Mouse (Mus musculus): Measurements from ENCODE around the gene Cd63. TPM values are rescaled to one million over a fixed set of nuclear protein-coding genes. Genes with fewer than 3 reads are reported as not detected.

The Cd63 gene
- total RNA-seq, 2 experiments from 2014 or later = 94.8 to 103 TPM

DNA sequence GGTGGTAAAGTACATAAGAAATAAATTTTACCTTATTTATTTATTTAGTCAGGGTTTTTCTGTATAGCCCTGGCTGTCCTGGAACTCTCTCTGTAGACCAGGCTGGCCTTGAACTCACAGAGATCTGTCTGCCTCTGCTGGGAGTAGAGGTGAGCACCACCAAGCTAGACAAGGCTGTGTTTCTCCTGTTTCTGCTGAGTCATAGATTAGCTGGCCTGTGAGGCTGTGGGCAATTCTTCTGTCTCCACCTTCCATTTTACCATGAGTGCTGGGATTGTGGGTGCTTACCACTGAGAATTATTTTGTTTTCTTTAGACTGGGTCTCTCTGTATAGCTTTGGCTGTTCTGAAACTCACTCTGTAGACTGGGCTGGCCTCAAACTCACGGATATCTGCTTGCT is 620 bp downstream of the Cd63 start:
- DNase-seq = no peak
- intact Hi-C loops (cut with DNase I) = no loop called here

DNA sequence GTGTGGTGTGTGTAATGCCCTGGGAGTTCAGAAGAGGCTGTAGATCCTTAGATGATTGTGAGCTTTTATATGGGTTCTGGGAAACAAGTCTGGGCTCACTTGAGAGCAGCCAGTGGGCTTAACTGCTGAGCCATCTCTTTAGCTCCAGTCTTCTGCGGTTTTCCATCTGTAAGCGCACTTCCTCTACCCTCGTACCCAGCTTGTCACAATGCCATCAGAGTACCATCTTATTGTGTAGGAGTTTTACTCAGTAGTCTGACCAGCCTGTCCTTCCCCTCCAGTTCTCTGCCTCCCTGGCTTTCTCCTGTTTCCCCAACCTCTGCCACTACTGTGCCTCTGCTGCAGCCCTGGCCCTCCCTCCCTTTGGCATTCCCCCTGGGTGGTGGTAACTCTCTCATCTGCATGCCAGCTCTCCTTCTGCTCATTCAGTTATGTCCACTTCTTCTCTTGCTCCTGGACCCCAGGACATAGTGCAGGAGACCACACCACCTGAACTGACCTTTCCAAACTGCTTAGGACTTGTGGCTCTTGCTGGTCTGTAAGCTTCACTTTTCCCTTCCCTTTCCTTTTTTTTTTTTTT is 1.7 kb downstream of the Cd63 start:
- intact Hi-C loops (cut with DNase I) = no loop called here
- DNase-seq = no peak

DNA sequence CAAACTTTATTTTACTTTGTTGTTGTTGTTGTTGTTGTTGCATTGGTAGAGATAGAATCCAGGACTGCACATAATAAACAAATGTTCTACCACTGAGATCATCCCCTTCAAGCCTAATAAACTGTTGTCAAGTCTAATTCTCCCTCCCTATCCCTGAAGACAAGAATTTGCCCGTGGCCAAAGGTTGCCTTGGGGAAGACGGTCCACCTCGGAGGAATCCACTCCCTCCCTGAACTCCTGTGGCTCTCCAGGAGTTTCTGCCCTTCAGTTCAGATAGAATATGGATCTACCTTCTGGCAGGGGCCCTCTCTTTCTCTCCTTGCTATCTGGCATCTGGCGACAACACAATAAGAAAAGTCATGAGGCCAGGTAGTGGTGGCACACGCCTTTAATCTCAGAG is 4.0 kb downstream of the Cd63 start:
- DNase-seq = no peak
- intact Hi-C loops (cut with DNase I) = no loop called here

DNA sequence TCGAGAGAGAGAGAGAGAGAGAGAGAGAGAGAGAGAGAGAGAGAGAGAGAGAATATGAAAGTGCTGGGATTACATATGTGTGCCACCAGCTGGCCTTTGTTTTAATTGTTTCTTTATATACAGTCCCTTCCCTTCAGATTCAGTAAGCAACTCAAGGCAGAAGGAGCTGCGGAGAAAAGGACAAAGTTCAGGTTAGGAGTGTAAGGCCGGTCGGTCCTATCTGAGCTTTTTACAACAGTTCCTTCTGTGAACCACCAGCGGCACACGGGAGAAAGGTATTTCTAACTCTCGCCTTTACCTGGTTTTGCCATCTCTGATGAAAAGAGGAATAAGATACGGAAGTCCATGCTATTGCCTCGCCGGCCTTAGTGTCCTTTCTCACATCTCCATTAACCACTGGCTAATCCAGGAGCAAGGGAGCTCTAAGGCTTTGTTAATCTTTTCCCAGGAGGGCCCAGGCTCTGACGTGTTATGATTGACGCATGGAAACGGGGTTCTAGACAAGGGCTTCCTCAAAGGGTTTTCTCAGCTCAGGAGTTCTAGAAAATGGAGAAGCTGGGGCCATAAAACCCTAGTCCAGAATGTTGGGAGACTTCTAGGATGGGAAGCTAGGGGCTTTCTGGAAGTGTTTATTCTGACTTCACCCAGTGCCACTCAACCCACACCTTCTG is 8.1 kb downstream of the Cd63 start:
- DNase-seq = no peak
- intact Hi-C loops (cut with DNase I) = no loop called here

DNA sequence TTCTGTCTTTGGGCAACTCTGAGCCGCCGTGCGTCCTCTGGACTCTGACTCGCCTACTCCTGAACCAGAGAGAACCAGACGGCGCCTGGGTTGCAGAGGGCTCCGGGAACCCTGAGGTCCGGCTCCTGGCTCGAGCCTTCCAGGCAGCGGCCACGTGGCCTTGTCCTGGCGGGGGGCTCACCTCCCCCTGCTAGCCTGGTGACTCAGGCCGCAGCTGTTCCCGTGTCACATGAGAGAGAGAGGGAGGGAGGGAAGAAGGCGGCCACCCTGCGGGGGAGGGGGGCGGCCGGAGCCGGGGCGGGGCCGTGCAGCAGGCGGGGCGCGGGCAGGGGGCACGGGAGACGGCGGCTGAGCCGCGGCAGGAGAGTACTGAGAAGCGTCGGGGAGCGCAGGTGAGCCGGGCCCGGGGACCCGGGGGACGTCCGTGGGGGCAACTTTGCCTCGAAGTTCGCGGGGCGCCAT is 8.8 kb downstream of the Cd63 start:
- peak; percentile 85 to 86 for DNase-seq
- intact Hi-C loops (cut with DNase I) = no loop called here

DNA sequence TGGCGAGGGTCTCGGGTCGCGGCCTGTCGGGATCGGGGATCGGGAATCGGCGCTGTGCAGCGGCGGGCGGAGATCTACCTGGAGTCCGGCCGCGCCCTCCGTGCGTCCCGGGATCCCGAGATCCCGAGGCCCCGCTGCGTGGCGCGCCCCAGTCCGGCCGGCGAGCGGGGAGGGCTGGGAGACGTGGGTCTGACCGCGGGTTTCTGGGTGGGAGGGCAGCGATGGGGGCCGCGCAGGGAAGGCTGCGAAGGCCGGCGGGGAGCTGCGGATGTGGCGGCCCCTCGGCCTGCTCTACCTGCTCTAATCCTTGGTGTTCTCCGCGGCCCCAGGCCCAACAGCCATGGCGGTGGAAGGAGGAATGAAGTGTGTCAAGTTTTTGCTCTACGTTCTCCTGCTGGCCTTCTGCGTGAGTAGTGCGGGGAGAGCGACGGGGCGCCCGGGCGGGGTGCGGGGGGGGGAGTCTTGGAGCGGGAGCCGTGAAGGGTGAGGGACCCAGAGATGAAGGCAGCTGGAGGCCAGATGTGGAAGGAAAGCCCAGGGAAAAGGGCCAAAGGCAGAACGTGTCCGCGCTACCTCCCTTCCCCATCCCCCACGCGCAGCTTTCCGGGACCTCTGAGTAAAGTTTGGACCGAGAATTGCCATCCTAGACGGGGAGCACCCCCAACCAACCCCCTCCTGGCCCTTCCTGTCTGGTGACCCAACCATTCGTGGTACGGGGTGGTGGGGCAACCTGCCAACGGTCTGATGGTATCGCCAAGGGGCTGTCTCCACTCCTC is 9.5 kb downstream of the Cd63 start:
- intact Hi-C loops (cut with DNase I) = no loop called here
- peak; percentile 47 to 56 for DNase-seq

DNA sequence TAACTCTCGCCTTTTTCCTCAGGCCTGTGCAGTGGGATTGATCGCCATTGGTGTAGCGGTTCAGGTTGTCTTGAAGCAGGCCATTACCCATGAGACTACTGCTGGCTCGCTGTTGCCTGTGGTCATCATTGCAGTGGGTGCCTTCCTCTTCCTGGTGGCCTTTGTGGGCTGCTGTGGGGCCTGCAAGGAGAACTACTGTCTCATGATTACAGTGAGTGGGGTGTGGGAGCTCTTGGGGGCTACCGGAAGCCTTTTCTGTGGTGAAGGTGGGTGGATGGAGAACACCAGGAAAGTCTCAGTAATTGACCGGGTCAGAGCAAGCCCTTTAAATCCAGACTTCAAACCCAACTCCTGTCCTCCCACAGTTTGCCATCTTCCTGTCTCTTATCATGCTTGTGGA is 10.6 kb downstream of the Cd63 start:
- intact Hi-C loops (cut with DNase I) = no loop called here
- no peak for DNase-seq

DNA sequence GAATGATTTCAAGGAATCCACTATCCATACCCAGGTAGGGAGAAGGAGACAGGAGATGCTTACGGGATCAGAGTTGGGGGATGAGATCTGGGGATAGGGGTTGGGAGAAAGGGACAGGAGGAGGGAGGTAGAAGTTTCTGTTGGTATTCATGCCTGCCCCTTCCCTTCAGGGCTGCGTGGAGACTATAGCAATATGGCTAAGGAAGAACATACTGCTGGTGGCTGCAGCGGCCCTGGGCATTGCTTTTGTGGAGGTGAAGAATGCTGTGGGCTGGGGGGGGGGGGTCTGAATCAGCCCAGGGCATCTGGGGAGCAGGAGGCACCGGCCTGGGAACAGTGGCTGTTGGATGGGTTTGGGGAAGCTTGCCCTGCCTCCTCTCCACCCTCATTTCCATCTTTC is 11.5 kb downstream of the Cd63 start:
- DNase-seq = no peak
- intact Hi-C loops (cut with DNase I) = no loop called here

DNA sequence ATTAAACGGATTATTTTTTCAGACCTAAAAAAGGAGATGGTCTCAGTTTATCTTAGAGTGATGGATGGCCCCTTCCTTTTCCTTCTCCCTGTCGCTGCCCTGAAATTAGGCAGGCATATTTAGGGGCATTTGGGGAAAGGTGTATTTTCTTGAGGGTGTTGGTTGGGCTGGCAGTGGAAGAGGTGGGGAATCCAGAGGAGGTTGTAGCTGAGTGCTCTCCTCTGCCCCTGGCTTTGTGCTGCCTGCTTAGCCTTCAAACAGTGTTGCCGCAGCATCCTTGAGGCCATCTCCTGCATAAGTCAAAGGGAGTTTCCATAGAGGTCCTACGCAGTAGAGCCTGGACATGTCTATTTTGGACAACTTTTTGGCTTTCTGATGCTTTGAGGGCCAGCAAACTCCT is 12.0 kb downstream of the Cd63 start:
- intact Hi-C loops (cut with DNase I) = no loop called here
- no peak for DNase-seq

DNA sequence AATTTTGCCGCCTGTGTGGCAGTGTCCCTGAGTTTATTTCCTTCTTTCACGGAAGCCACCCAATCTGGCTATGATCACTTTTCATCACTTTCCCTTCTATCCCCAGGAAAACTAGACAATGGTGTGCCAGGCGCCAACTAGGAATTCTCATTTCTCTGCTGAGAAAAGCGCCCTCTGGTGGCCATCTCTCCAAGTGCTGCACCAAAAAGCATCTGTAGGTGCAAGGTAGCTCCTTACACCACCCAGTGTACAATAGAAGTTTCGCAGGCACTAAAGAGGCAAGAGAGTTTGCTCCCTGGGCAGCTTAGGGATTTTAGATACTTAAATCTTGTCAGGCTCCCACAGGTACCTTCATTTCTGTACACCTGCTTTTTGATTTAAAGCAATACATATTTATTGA is 12.4 kb downstream of the Cd63 start:
- DNase-seq = peak; percentile 79 to 82
- intact Hi-C loops (cut with DNase I) = no loop called here

DNA sequence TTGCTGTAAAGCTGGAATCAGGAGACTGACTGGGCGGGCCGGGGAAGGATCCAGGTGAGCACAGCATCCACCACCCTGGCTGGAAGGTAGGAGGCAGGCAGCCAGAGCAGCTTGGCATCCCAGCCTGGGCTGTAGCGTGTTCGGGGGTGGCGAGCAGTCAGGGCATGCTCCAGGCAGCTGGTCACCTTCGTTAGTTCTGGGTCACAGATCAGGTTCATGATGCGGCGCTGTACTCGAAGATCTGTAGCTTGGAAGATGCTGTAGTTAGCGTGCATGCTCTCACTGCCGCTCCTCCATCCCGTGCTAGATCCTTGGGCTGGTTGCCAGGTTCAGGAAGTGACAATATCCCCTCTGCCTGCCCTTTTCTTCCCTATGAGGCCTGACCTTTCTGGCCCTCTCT is 12.9 kb downstream of the Cd63 start:
- no peak for DNase-seq
- intact Hi-C loops (cut with DNase I) = loop anchor here (2.0 kb wide), 1 partner anchor 33 kb away; no protein-coding TSS in a partner anchor

DNA sequence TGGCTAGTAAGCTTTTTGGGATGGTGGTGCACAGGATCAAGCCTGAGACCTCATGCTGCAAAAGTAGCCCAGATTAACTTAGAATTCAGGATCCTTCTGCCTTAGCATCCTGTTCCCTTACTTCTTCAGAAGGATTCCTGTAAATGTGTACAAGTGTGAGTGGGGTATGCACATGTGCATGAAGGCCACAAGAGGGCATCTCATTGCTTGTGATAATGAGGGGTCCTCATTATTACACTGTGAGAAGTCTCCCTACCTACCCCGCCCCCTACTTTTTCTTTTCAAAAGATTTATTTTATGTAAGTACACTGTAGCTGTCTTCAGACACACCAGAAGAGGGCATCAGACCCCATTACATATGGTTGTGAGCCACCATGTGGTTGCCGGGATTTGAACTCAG is 14.8 kb downstream of the Cd63 start:
- intact Hi-C loops (cut with DNase I) = loop anchor here (2.0 kb wide), 1 partner anchor 31 kb away; no protein-coding TSS in a partner anchor
- DNase-seq = no peak

DNA sequence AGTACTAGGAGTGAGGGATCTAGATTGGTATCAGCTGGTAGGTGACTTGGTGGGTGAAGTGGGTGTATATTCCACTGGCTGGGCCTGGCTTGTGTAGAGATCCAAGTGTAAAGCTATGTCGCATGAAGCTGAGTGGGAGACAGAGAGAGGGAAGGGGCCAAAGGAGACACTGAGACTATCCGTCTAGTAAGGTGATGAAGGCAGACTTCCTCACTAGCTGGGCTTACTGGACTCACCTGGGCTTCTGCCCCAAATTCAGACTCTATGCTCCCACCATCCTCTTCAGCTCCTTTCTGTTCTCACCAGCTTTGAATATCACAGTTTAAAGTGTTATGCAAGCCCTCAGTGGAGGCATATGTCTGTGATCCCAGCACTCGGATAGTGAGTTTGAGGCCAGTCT is 15.9 kb downstream of the Cd63 start:
- DNase-seq = no peak
- intact Hi-C loops (cut with DNase I) = no loop called here

DNA sequence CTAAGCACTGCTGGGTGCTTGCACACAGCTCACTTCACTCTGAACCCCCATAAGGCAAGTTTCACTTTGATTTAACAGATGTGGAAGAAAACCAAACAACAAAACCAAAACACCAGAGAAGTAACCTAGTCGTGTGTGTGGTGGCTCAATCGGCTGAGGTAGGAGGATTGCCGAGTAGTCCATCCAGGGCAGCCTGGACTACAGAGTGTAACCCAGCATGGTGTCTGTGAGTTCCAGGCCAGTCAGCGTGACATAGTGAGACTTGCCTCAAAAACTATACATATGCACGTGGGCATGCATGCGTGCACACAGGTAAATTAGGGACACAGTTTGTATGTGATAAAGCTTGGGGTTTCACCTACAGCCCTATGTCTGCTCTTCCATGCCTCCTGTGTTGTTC is 16.6 kb downstream of the Cd63 start:
- intact Hi-C loops (cut with DNase I) = no loop called here
- DNase-seq = no peak

DNA sequence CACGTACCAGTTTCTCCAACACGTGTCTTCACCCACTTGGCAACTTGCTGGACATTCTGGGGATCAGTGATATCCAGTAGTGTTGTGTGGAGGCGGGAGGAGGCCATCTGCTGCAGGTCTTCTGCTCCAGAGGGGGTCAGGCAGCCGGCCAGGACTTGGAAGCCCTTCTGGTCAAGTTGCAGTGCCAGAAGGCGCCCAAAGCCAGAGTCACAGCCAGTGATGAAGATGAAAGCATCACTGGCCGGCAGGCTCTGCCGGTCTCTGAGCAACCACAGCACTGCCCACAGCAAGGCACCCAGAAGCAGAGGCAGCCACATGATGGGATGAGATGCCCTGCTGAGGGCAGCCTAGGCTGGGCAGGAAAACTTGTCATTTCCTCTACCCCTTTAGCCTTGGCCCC is 17.5 kb downstream of the Cd63 start:
- intact Hi-C loops (cut with DNase I) = no loop called here
- peak; percentile 68 to 77 for DNase-seq

DNA sequence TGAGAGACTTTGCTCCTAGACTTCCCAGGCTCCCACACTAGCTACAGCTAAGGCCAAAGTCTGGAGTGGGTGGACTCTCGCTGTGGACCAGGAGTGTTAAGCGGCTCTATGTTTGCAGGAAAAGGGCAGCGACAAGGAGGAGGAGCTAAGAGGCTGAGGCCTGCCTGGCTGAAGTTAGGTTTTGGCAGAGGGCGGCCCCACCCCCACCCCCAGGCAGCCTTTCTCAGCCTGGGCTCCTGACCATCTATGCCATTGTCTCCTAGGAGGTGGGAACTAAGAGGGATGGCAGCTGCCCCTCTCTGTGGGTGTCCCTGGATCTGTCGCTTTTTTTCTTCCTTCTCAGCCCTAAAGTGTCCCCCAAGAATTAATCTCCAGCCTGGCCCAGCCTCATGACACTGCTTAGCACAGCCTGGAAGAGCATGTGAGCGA is 18.4 kb downstream of the Cd63 start:
- no peak for DNase-seq
- intact Hi-C loops (cut with DNase I) = no loop called here

DNA sequence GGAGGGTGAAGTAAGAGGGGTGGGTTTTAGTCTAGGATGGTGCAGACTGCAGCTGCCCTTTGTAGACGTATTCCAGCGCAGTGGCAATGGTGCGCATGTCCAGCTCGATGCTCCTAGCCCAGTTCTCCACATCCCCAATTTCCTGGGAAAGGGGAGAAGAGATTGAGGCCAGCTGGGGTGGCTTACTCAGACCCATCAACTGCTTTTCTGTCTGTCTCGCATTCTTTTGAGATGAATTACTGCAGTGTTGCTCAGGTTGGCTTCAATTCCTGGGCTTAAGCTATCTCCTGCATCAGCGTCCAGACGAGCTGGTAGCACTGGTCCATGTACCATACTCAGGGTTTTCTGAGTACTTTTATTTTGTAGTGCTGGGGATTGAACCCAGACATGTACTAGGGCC is 19.2 kb downstream of the Cd63 start:
- intact Hi-C loops (cut with DNase I) = no loop called here
- DNase-seq = no peak

DNA sequence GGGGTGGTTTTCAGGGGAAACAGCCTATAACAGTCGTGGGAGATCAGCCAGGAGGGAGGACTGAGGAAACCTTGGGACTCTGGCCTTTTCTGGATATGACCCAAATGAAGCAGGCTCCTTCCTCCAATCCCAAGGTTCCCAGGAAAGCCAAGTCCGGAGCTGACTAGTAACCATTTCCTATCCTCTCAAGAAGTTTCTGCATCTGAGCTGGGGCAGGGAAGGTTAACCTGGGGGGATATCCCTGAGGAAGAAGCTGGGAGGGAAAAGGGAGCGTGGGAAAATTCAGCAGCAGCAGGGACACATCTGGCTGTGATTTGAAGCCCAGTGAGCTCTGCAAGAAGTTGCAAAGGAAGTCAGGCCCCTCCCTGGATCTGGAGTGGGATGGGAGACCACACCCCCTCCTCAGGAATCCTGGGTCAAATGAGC is 20.0 kb downstream of the Cd63 start:
- intact Hi-C loops (cut with DNase I) = no loop called here
- DNase-seq = no peak

DNA sequence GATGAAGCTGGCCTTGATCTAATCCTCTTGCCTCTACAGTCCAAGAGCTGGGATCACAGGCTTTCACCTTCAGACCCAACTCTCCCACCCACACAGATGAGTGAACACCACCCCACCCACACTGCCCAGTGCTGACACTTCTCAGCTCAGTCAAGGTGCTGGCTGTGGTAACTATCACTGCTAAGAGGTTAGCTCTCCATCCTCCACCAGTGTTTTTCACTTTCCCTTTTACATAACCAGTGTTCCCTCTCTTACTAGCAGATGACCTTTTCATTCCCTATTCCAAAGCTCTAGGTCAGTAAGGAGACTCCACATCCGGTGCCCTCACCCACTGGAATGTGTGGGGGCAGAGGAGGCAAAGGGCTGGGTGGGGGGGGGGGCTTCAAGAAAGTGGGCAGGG is 20.5 kb downstream of the Cd63 start:
- intact Hi-C loops (cut with DNase I) = no loop called here

DNA sequence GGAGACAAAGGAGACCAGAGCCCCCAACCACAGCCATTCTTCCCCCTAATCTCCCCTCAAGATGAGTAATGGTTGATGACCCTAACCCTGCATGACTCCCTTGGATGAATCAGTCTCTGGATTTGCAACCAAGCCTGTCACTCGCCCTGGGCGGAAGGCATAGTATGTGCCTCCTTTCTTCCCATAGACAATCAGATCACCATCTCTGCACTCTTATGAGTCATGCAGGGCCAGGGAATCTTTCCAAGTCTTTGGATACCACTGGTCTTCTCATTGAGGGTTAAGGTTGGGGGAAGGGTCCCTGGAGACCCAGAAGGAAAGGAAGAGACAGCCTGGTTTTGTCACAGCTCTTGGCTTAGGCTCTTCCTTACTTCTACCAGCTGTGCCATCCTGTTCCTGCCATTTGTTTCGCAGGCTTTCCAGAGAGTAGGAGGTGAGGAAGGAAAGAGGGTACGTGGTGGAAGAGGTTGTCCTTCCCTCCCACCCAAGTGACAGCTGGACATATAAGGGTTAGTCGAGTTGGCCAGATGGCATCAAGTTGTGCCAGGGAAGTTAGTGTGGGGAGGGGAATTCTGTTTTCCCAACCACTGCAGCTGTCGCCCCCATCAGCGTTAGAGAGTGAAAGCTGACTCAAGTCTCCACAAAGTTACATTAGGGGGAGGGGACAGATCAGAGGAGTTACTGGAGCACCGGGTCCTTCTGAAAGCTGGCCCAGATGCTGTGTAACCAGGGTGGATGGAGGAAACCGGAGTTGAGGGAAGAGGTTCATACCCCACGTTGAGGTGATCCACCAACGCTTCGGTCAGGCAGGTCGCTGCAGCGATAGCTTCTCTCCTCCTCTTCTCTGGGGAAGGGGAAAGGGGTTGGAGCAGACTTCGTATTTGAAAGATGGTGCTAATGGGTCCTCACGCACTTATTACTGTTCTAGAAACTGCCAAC is 21.4 kb downstream of the Cd63 start:
- intact Hi-C loops (cut with DNase I) = no loop called here

More for the DNA sequence above, 20.5 kb downstream of the Cd63 start:
- no peak for DNase-seq

DNA sequence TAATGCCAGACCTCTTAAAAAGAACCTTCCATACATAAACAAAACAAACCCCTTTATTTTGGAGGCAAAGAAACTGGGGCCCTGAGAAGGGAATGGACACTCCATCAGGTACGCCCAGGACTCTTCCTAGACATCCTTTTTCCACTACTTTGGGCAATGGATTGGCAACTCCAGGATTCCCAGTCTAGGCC is 21.9 kb downstream of the Cd63 start, which contains the start of gene Rdh5:
TSS of gene Rdh5 (minus strand) at position 67 of the 191 bp plus-strand sequence.
- DNase-seq = no peak
- intact Hi-C loops (cut with DNase I) = no loop called here

More for the DNA sequence above, 21.4 kb downstream of the Cd63 start:
- no peak for DNase-seq

Data from gastrocnemius, postnatal 36 days (tissue).